Mouse (Mus musculus) cerebellum, adult 8-10 months (tissue): ENCODE measurements around the gene Fam196a.
A peak's percentile ranks its signal among the peaks of the same experiment; 100 is the strongest.

Source experiments
- DNase-seq: peaks from one replicate; pipeline ENCODE4 v3.0.0; 2022

The Fam196a gene

DNA sequence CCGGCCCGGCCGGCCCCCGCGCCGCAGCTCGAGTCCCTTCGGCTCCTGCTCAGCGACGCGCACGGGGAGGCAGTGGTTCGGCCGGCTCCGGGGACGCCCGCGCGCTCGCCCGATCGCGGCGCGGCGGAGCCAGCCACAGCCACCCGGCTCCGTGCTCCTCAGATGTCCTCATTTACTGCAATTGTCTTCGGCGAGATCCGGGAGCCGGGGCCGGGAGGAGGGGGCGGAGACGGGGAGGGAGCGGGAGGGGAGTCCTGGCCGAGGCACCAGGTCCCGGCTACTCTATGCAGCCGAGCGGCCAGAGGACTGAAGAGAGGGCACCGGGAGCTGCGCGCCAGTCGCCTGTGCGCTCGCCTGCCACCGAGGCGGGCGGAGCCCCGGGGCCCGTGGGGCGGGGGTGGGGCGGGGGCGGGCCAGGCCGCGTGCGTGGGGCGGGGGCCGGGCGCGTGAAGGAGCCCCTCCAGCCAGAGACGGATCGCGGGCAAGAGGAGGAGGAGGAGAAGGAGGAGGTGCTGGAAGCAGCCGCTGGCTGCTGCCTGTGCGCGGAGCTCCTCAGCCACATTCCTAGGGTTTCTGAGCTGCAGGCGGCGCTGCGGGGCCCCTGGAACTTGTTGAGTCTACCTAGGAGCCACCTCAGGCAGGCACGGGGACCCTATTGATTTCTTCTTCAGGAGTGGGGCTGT, at the start of gene Fam196a:
Fam196a (minus strand) TSS at position 504 of the 683 bp plus-strand sequence.
- no peak for DNase-seq

DNA sequence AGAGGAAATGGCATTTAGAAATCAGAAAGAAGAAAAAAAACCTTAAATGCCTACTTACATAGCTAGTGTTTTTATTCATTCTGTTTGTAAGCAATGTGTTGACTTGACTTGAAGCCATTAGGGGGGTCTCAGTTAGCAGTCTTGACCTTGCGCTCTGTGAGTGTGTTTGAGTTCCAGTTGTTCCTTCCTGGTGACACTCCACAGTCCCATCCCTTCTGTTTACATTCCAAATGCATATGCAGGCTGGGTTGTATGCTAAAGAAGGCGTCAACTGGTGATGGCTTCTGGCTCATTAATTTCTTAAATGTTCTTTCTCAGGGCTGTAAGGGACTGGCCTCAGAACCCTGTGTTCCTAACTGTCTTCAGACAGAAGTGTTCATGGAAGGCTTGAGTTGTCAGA, 23.4 kb upstream of the Fam196a start:
- no peak for DNase-seq

DNA sequence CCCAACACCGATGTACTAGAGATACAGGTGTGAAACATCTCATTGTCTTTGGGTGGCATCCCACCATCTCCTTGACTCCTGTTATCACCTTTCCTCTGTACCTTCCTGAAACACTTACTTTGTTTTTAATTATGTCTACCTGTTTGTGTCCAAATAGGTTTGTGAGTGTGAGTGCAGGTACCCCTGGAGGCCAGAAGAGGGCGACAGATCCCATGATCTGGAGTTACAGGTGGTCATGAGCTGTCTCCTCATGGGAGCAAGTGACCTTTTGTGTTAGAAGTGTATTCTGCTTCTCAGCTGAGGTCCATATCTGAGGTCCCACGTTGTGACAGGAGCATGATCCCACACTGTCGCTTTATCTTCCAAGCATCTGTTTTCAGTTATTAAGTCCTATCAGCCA, 22.6 kb upstream of the Fam196a start:
- no peak for DNase-seq

DNA sequence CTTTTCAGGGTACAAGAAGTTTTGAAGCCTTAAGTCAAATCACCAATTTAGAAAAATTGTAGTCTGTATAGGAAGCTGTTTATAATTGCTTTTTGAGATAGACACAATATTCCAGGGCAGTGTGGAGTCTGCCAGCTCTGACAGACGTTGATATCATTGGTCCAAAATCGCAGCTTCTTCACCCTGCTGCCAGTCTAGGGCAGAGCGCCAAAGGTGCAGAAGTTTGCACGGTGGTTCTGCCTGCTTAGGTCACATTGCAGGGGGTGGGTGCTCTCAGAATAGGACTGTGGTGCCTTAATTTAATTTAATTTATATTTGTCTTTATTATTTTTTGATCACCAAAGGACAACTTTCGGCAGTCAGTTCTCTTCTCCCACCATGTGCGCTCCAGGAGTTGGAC, 20.9 kb upstream of the Fam196a start:
- no peak for DNase-seq

DNA sequence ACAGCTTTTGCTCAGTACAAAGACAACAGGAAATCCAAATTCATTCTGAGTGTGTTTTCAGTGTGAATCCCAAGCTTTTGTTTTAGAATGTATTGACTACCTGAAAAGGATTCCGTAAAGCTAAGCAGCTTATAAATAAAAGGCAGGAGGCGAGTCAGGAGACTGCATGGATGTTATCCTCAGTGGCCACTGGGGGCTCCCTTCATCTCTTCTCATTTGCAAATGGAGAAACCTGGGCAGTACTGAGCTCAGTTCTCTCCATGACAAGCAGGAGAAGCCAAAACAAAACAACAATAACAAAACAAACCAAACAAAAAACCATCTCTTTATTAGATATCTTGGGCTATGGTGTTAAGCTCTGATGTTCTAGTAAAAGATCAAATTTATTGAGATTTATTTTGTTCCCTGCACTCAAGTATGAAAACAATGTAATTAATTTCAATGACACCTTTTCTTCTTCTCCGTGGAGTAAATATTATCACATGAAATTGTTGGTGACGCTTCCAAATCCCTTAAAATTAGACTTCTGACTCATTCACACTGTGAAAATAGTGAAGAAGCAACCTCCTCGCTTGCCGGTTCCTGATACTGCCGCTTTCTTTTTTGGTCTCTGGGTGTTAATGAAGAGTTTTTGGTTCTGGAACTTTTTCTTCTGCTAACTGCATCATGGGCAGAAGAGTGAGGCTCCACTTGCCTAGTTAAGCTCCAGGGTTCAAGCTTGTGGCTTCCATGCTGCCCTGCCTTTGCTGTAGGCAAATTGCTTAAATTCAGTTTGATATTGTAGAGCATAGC, 7.9 kb upstream of the Fam196a start:
- DNase-seq: no peak

DNA sequence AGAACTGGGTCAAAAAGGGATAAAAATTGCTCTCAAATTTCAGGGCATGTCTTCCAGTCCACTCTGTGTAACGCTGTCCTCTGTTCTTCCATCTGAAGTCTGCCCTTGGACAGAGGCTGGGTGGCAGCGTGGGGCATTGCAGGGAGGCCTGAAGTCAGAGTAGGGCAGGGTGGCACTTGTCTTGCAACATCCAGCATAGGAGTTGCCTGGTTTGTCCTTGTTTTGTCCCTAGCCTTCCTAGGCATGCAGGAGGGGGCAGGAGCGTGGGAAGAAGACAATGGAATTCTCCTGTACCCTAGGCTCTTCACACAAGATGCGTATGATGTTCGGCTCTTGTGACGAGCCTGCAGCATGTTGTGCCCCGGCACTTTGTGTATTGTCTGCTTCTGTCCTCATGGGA, 5.5 kb upstream of the Fam196a start:
- no peak for DNase-seq

DNA sequence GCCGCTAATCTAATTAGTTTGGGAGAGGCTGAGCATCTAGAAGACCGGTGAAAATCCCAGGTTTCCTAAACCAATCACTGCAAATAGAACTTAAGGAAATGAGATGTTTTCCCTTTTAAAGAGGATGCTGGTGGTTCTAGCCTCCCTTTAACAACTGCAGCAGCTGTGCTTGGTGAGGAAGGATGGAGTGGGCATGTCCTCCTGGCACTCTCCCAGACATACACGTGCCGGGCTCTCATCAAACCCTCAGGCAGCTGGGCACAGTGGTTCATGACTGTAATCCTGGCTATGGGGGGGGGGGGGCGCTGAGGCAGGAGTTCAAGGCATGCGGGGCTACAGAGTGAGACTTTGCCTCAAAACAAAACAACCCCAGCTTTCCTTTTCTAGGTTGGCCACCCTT, 4.8 kb upstream of the Fam196a start:
- no peak for DNase-seq

DNA sequence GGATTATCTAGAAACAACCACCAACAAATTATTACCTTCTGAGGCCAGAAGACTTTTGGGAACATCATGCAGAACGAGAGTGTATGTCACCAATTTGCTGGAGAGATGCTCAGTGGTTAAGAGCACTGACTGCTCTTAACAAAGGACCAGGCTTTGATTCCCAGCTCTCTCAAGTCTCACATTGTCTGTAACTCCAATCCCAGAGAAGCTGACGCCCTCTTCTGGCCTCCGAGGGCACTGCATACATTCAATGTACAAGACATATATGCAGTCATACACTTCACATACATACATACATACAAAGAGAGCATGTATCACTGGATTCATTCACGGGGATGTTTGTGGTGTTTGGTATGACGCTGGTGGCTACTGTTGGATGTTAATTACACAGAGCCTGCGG, 3.7 kb upstream of the Fam196a start:
- DNase-seq: no peak

DNA sequence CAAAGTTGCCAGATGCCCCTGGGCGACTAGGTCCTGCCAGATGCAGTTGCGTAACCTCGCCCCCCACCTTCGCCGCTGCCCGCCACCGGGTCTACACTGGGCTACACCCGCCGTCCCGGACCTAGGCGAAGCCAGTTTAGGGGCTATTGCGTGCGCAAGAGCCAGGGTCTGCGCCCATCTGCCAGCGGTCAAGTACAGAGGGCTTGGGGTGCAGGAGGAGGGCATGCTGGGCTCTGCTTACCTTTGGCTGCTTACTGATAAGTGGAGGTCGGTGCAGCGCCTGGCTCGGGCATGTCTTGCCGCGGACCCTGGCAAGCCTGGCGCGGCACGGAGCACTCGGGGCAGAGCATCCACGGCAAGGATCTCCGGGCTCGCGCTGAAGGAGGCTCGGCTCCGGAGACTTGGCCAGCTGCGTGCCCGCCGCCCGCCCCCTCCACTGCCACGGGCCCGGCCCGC, 731 bp downstream of the Fam196a start:
- no peak for DNase-seq

DNA sequence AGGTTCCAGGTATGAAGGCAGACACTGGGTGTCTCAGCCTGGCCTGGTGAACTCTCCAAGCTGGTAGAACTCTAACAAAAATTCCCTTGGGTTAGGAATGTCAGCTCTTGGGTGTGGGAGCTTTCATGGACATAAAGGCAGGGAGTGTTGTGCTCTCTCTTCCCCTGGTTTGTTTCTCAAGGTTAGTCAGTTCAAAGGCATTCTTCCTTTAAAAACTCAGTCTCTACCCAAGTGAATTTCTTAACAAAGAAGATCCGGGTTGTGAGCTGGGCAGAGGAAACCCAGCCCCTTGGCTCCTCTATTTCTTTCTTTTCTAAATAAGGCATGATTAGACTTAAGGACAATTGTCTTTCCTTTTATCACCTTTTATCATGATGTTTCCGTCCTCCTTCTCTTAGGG, 6.3 kb downstream of the Fam196a start:
- no peak for DNase-seq

DNA sequence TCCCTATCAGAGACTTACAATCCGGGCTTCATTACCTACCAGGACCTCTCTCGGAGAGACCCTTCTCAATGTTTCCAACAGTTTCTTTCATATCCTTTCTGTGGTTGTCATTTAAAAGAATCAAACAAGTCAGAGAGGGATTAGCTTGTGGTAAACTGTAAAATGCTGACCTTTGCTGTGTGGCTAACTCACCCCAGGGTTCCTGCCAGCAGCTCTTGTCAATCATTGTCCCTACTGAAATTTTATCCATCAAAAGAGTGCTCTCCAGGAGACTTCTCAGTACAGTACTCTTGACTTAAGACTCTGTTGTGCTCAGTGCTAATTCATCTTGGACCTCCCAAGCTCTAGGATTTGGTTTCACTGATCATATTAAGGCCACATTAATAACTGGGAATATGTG, 36.2 kb downstream of the Fam196a start:
- no peak for DNase-seq

DNA sequence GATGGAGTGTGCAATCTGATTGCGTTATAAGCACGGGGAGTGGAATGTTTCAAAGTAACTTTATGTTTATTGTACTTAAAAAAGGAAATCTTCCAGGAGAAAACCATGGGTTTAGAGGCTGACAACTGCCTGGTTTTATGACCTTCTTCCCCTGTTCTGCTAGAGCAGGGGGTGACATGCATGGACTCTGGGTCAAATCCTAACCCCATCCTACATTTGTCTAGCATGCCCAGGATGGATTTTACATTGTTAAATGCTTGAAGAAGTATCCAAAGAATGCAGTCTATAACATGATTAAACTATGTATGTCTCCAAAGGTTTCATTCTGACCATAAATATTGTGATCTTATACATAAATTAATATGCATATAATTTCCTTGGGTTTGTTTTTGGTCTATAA, 38.8 kb downstream of the Fam196a start:
- no peak for DNase-seq

DNA sequence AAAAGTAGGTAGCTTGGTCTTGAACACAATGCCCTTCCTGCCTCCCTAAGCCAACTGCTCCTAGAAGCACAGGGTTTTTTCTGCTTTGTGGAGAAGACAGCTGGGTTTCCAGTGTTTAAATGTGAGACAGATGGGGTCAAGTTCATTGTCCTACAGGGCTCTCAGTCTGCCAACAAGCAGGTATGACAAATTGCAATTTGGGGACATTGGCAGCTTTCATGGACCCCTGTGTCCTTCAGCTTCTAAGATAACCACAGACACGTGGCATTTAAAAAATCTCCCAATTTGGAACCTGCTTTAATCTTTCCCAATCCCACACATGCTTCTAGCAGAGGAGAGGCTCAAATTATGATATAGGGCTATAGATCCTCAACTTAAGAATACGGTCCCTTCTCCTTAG, 43.6 kb downstream of the Fam196a start:
- no peak for DNase-seq

DNA sequence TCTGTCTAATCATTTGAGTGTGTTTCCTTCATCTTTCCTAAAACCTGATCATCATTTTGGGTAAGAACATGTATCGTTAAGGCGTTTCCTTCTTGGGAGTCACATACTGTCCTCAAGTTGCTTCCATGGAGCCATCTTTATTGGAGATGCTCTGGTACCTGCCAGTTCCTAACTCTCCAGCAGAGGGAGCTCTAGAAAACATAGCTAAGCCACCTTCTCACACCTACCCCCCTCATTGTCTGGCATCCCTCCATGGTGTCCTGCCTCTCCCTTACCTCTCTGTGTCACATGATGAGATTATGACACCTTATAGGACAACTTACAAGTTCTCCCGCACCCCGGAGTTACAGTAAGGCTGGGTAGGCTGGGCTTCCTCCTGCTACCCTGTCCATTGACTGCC, 45.3 kb downstream of the Fam196a start:
- DNase-seq: peak; percentile 3

DNA sequence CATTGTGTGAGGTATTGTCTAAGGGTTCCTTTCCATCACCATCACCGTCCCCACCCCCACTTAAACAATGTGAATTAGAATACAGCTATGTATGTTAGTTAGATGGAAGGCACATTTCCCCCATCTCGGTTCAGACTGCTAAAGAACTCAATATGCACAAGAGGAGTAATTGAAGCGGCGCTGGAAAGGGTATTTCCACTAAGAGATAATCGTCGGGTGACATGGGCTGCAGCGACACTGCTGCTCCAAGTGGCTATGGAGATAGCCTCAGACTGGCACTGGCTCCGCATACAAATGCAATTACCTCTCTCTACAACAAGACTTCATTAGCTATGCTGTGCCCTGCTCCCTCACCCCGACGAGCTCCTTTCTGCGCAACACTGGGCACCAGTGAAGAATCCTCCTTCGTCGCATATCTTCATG, 45.8 kb downstream of the Fam196a start:
- no peak for DNase-seq

DNA sequence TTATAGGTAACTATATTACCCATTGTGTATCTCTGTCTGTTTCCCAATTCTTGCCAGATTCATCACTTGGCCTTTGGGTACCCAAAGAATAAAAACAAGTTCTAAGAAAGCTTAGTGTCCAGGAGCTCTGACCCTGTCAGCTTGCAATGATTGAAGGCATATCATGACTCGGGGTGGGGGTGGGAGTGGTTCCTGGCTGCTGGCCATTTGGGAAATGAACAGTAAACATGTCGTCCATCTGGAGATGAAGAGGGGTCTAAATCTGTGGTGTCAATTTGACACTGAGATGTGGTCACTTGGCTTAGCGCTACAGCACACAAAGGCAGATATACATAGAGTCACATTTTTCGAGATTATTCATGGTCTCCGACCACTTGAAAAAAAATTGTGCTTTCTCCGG, 54.7 kb downstream of the Fam196a start:
- DNase-seq: no peak

DNA sequence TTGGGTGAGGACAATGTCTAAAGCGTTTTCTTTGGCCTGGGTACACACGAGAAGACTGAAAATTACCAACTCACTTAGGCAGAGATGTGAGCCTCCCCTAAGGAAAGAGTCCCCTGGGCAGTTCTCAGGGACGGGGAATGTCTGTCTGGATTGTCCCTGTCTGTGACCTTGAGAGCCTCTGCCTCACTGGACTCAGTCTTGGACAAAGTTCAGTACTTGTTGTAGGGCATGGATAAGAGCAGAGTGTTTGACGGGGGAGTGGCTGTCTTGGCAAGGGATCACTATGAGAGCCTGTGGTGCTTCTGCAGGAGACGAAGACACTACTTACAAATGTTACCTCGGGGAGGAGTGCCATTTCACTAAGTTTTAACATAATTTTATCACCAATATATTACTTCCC, 57.8 kb downstream of the Fam196a start:
- no peak for DNase-seq

DNA sequence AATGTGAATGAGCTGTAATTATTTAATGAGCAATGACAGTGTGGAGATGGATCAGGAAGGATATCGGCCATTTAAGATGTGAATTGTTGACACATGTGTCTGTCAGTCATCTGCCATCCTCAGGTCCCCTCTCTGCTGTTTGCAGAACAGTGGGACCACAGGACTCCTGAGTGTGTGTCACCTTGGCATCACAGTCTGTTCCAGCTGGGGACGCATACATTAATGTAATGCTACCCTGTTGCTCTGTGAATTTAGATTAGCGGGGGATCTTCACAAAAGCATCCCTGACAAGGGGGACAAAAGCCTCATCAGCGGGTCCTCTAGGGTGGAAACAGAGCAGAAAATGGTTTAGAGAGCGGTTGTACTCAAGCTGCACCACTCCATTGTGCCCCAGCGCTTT, 59.2 kb downstream of the Fam196a start:
- no peak for DNase-seq

DNA sequence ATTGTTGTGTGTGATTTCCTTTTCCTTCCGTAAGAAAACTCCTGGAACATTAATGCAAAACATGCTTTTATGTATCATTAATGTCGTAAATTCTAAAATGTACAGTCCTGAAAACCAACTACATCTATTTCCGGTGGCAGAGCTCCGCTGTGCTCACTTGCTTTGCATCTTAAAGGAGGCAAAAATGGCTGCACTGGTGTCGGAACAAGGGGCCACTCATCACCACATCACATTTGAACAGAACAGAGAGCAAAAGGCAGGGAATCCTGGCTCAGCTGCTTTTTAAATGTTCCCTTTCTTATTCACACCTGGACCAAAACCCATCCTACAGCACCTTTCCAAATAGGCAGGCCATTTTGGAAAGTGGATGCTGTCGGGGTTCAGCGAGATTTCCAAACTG, 65.2 kb downstream of the Fam196a start:
- DNase-seq: no peak

DNA sequence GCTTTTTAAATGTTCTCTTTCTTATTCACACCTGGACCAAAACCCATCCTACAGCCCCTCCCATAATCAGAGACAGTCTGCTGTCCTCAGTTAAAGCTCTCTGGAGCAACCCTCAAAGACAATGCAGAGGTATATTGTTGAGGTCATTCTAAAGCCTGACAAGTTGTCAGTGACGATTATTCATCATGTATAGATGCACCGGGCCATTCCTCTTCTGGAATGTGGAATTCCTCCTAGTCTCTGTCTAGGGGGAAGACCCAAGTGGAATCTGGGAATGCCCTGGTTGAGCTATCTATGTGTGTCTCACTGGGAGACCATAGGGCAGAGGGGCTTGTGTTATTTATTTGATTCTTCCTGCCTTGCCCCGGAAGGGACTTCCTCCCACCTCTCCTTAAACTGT, 65.7 kb downstream of the Fam196a start:
- no peak for DNase-seq

DNA sequence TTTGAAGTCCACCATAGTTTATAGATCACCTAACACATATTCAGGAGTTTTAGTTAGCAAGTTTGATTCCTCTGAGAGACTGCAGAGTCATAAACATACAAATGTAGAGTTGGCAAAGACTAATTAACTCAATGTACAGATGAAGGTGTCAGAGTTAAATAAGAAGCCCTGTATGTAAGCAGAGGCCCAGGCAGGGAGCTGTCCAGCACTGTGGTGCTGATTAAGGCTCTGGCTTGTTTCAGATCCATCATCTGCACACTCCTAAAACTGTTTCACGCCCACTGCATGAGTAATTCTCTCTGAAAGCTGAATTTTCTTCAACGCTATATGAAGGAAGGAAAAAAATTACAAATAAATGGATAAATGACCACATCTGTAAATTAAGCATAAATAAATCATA, 74.1 kb downstream of the Fam196a start:
- no peak for DNase-seq

DNA sequence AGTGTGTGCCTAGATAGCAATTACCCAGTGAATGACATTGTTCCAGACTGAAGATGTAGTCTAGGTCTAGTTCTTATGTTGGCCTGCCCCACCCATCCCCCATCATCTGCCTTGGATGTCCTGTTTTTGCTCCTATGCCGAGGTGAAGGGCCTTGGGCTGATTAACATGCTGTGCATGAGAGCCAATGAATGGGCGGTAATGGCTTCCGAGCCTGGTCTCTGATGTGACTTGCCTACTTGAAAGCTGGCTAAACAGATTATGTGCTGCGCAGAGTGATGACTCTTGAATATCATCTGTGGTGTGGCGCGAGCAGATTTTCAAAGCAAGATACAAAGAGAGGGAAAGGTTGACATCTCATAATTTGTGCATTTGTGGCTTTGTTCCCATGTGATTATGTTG, 76.2 kb downstream of the Fam196a start:
- DNase-seq: no peak

DNA sequence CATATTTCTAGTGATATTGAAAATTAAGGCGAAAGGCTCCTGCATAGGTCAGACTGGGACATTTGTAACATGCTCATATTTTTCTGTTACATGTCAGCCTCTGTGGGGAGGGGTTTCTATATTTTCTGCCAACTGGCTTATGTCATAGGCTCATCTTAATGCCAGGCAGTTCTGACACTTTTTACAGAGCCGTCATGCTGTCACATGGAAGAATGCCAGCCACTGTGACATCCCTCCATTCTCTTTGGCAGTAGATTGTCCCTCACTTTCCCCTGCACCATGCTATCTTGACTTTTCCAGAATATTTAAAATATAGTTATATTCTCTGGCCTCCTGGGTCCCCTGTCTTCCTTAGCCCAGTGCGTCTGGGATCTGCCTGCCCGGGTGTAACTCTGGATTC, 95.5 kb downstream of the Fam196a start:
- no peak for DNase-seq

DNA sequence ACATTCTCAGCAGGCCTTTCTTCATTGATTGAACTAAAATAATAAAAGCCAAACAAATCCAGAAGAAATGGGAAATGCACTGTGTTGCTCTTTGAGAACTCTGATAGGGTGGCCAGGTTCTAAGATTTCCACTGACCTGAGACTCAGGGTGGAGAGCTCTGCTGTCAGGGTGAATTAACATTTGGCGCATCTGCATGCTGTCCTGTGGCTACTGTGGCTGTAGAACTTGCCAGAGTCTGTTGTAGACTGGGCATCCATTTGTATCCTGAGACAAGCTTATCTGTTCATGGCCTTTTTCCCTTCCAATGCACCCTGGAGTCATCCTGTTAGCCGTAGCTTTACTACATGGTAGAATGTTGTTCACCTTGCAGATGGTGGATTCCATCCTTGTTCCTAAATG, 98.2 kb downstream of the Fam196a start:
- no peak for DNase-seq
